ENCODE assay signal across 22 mouse cellular contexts in the genomic region with DNA sequence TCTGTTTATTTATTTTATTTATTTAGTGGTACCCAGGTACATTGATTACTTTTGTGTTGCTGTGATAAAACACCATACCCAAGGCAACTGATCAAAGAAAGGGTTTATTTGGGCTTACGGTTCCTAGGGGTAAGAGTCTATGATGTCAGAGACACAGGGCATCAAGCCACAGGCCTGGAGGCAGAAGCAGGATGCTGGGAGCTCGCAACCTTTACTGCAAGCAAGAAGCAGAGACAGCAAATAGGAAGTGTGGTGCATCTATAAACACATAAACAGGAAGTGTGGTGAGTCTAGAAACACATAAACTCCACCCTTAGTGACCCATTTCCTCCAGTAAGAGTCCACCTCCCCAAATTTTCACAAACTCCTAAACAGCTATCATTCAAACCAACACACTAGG. TPM values are rescaled to one million over a fixed set of nuclear protein-coding genes. Genes with fewer than 3 reads are reported as not detected.
A peak's percentile ranks its signal among the peaks of the same experiment; 100 is the strongest.
DNase-seq lines count a peak whose midpoint lies in the region; ATAC-seq and TF ChIP-seq lines count a peak whose summit lies in the region.
"Had no signal": no experiment of that assay in that cellular context is flagged by ENCODE, and none has a peak within 500 bp of the region (broad histone marks: within the 10 kb centered on the region; RNA-seq: fewer than 3 reads in every experiment).

No protein-coding gene starts in this region.

- no peak overlapping the region for H3K4me3 ChIP-seq in liver, embryonic 11.5 days (ENCODE audit: low read depth, low read length)
- no peak overlapping the region for H3K4me3 ChIP-seq in liver, postnatal 0 days (ENCODE audit: low read depth, low read length)
- no peak overlapping the region for H3K4me3 ChIP-seq in kidney, embryonic 15.5 days (replicated peaks)
- H3K4me3 ChIP-seq: embryonic facial prominence, embryonic 15.5 days; heart, embryonic 15.5 days; intestine, embryonic 15.5 days; limb, embryonic 10.5 days had no signal

- H3K27me3 ChIP-seq in liver, embryonic 11.5 days (replicated peaks; ENCODE audit: control insufficient read depth, insufficient read depth, low read length), result no peaks in the 10 kb centered on the region
- H3K27me3 ChIP-seq in liver, postnatal 0 days (ENCODE audit: insufficient read depth, low read length), result no peaks in the 10 kb centered on the region
- no peaks in the 10 kb centered on the region for H3K27me3 ChIP-seq in kidney, embryonic 15.5 days
- H3K27me3 ChIP-seq: embryonic facial prominence, embryonic 15.5 days; heart, embryonic 15.5 days; intestine, embryonic 15.5 days had no signal

- no peaks in the 10 kb centered on the region for H3K36me3 ChIP-seq in liver, embryonic 11.5 days (ENCODE audit: control insufficient read depth, insufficient read depth, low read length)
- H3K36me3 ChIP-seq in liver, postnatal 0 days (replicated peaks; ENCODE audit: insufficient read depth, low read length), result no peaks in the 10 kb centered on the region
- H3K36me3 ChIP-seq in kidney, embryonic 15.5 days, result no peaks in the 10 kb centered on the region
- H3K36me3 ChIP-seq: embryonic facial prominence, embryonic 15.5 days; heart, embryonic 15.5 days; intestine, embryonic 15.5 days; limb, embryonic 10.5 days had no signal

- H3K4me1 ChIP-seq in liver, embryonic 11.5 days (replicated peaks; ENCODE audit: control insufficient read depth, insufficient read depth, low read length), result peaks cover 44% of the 10 kb centered on the region
- H3K4me1 ChIP-seq in liver, postnatal 0 days (ENCODE audit: insufficient read depth), result peaks cover 50% of the 10 kb centered on the region
- H3K4me1 ChIP-seq in kidney, embryonic 15.5 days, result no peaks in the 10 kb centered on the region
- H3K4me1 ChIP-seq: embryonic facial prominence, embryonic 15.5 days had no signal

- no peak for ATAC-seq in liver, embryonic 11.5 days (replicated peaks; ENCODE audit: low FRiP score)
- ATAC-seq in inflammation-experienced regulatory T-cells, adult 6 months, result peak; percentile 12
- ATAC-seq in liver, postnatal 0 days, result no peak
- no peak for ATAC-seq in kidney, embryonic 15.5 days (replicated peaks; ENCODE audit: low FRiP score)
- ATAC-seq: forebrain, embryonic 16.5 days; intestine, embryonic 15.5 days; lung, postnatal 0 days had no signal

- H3K9me3 ChIP-seq in liver, embryonic 11.5 days (ENCODE audit: control insufficient read depth, low read length), result no peaks in the 10 kb centered on the region
- H3K9me3 ChIP-seq in liver, postnatal 0 days (ENCODE audit: low read length), result no peaks in the 10 kb centered on the region
- H3K9me3 ChIP-seq in kidney, embryonic 15.5 days (replicated peaks), result no peaks in the 10 kb centered on the region
- H3K9me3 ChIP-seq: embryonic facial prominence, embryonic 15.5 days; heart, embryonic 15.5 days; intestine, embryonic 15.5 days; limb, embryonic 10.5 days had no signal

- 90% methylated on average over 2 of the region's 2 CpGs for WGBS in liver, embryonic 11.5 days
- 91% methylated on average over 2 of the region's 2 CpGs for WGBS in liver, postnatal 0 days (ENCODE audit: insufficient replicate concordance)
- 93% methylated on average over 2 of the region's 2 CpGs for WGBS in kidney, embryonic 15.5 days

- no peak overlapping the region for H3K4me2 ChIP-seq in liver, embryonic 11.5 days
- H3K4me2 ChIP-seq in liver, postnatal 0 days (ENCODE audit: low read depth, low read length), result no peak overlapping the region
- H3K4me2 ChIP-seq in kidney, embryonic 15.5 days, result no peak overlapping the region
- H3K4me2 ChIP-seq: embryonic facial prominence, embryonic 15.5 days; heart, embryonic 15.5 days; hindbrain, embryonic 14.5 days; intestine, embryonic 15.5 days; midbrain, embryonic 11.5 days had no signal

- H3K9ac ChIP-seq in liver, embryonic 11.5 days (ENCODE audit: low read depth, low read length), result no peak overlapping the region
- no peak overlapping the region for H3K9ac ChIP-seq in liver, postnatal 0 days (replicated peaks)
- H3K9ac ChIP-seq in kidney, embryonic 15.5 days, result no peak overlapping the region
- H3K9ac ChIP-seq: embryonic facial prominence, embryonic 15.5 days; heart, embryonic 15.5 days; hindbrain, embryonic 14.5 days; intestine, embryonic 15.5 days had no signal

- peak overlapping the region; percentile 95 for H3K27ac ChIP-seq in liver, embryonic 11.5 days (ENCODE audit: low read depth, low read length)
- 0 out of 2 replicates have a peak overlapping the region, but pooled peaks have one; percentile 8 for H3K27ac ChIP-seq in liver, postnatal 0 days (ENCODE audit: low read depth)
- H3K27ac ChIP-seq in kidney, embryonic 15.5 days, result no peak overlapping the region
- H3K27ac ChIP-seq: embryonic facial prominence, embryonic 15.5 days; hindbrain, embryonic 14.5 days; kidney, postnatal 0 days; limb, embryonic 10.5 days had no signal

- no peak for TF ChIP-seq EP300 in liver, postnatal 0 days (IDR thresholded peaks at IDR 0.05; ENCODE audit: low read depth)

- peak; percentile 18 for DNase-seq in liver, embryonic 11.5 days (ENCODE audit: low spot score)
- no peak for DNase-seq in liver
- no peak for DNase-seq in liver, postnatal 0 days
- no peak for DNase-seq in left cerebral cortex, adult 9 months (ENCODE audit: low spot score in 2 of 2)
- no peak for DNase-seq in gastrocnemius, adult 8-10 months (ENCODE audit: low spot score in 2 of 2)
- DNase-seq: cerebellum, adult 11 months; cerebellum, adult 9-11 months; gastrocnemius, postnatal 14 days; heart, postnatal 4 days; spleen, adult 18-20 months; thymus, postnatal 25 days had no signal

- no peak for TF ChIP-seq CTCF in liver, postnatal 0 days (IDR thresholded peaks at IDR 0.05; ENCODE audit: low read depth)

RNA-seq across cellular contexts. Expression of a gene that starts 5.8 kb away (rescaled TPM):
- polyA plus RNA-seq in liver, embryonic 11.5 days (2014; fragmentation: Nextera tagmentation; extraction: Ambion mirVana), result 47.6 and 58.7 TPM in 2 replicates
- polyA plus RNA-seq in inflammation-experienced regulatory T-cells, adult 6 months (2017; shearing (Covaris generic)), result 10 to 100 TPM; 32.2 to 33.2 (median 32.6) TPM
- 12.2 and 14.2 TPM in 2 replicates for polyA plus RNA-seq in liver, postnatal 0 days (2015; fragmentation: Nextera tagmentation; extraction: Ambion mirVana)
- 29.7 and 33.0 TPM in 2 replicates for polyA plus RNA-seq in kidney, embryonic 15.5 days (2015; fragmentation: Nextera tagmentation; extraction: Ambion mirVana)
- 10 to 100 TPM; 22.0 to 24.1 (median 23.1) TPM for total RNA-seq in gastrocnemius, adult 8-10 months (2022)
